Mouse (Mus musculus): ENCODE data around the gene Cntn1.
"Not testable (repeated sequence)": the region's sequence is repeated elsewhere in the genome, so short reads cannot be mapped to it uniquely, and the experiment has no call there.

Cntn1 gene

GRCm38 (mm10) chr15:92264980-92265707 lies 214.2 kb downstream of the Cntn1 start:
- no peak for DNase-seq (ENCODE audit: extremely low read depth, low read depth, low spot score)

GRCm38 (mm10) chr15:92268341-92268740 lies 217.4 kb downstream of the Cntn1 start:
- DNase-seq (ENCODE audit: extremely low read depth, low read depth, low spot score), result no peak

- no peak for DNase-seq (ENCODE audit: extremely low read depth, low read depth, low spot score)
Measured at GRCm38 (mm10) chr15:92268741-92269322, 217.9 kb downstream of the Cntn1 start.

GRCm38 (mm10) chr15:92271801-92272365 lies 220.9 kb downstream of the Cntn1 start:
- no peak for DNase-seq (ENCODE audit: extremely low read depth, low read depth, low spot score)

- DNase-seq (ENCODE audit: extremely low read depth, low read depth, low spot score), result no peak
Measured at GRCm38 (mm10) chr15:92276826-92277225, 225.9 kb downstream of the Cntn1 start.

GRCm38 (mm10) chr15:92277984-92278383 lies 227.0 kb downstream of the Cntn1 start:
- DNase-seq (ENCODE audit: extremely low read depth, low read depth, low spot score), result no peak

- no peak for DNase-seq (ENCODE audit: extremely low read depth, low read depth, low spot score)
Measured at GRCm38 (mm10) chr15:92280966-92281365, 230.0 kb downstream of the Cntn1 start.

GRCm38 (mm10) chr15:92287616-92288015 lies 236.7 kb downstream of the Cntn1 start:
- DNase-seq (ENCODE audit: extremely low read depth, low read depth, low spot score), result no peak

GRCm38 (mm10) chr15:92296479-92296878 lies 245.5 kb downstream of the Cntn1 start:
- DNase-seq (ENCODE audit: extremely low read depth, low read depth, low spot score), result no peak

- DNase-seq (ENCODE audit: extremely low read depth, low read depth, low spot score), result no peak
Measured at GRCm38 (mm10) chr15:92302796-92303195, 251.8 kb downstream of the Cntn1 start.

- DNase-seq (ENCODE audit: extremely low read depth, low read depth, low spot score), result peak; percentile 19
Measured at GRCm38 (mm10) chr15:92304221-92304620, 253.3 kb downstream of the Cntn1 start.

- DNase-seq (ENCODE audit: extremely low read depth, low read depth, low spot score), result no peak
Measured at GRCm38 (mm10) chr15:92321959-92322358, 271.0 kb downstream of the Cntn1 start.

- no peak for DNase-seq (ENCODE audit: extremely low read depth, low read depth, low spot score)
Measured at GRCm38 (mm10) chr15:92327111-92327510, 276.1 kb downstream of the Cntn1 start.

GRCm38 (mm10) chr15:92340253-92340652 lies 289.3 kb downstream of the Cntn1 start:
- no peak for DNase-seq (ENCODE audit: extremely low read depth, low read depth, low spot score)

- no peak for DNase-seq (ENCODE audit: extremely low read depth, low read depth, low spot score)
Measured at GRCm38 (mm10) chr15:92341424-92341823, 290.5 kb downstream of the Cntn1 start.

- no peak for DNase-seq (ENCODE audit: extremely low read depth, low read depth, low spot score)
Measured at GRCm38 (mm10) chr15:92344136-92344869, 293.3 kb downstream of the Cntn1 start.

- no peak for DNase-seq (ENCODE audit: extremely low read depth, low read depth, low spot score)
Measured at GRCm38 (mm10) chr15:92347426-92347825, 296.5 kb downstream of the Cntn1 start.

GRCm38 (mm10) chr15:92347902-92348301 lies 296.9 kb downstream of the Cntn1 start:
- no peak for DNase-seq (ENCODE audit: extremely low read depth, low read depth, low spot score)

- not testable (repeated sequence) for DNase-seq (ENCODE audit: extremely low read depth, low read depth, low spot score)
Measured at GRCm38 (mm10) chr15:92348453-92348852, 297.5 kb downstream of the Cntn1 start.

GRCm38 (mm10) chr15:92364153-92364552 lies 313.2 kb downstream of the Cntn1 start:
- no peak for DNase-seq (ENCODE audit: extremely low read depth, low read depth, low spot score)

GRCm38 (mm10) chr15:92364592-92364991 lies 313.6 kb downstream of the Cntn1 start:
- no peak for DNase-seq (ENCODE audit: extremely low read depth, low read depth, low spot score)

Measured in fat pad, adult 2 months (tissue).